23 mouse cellular contexts compared by ENCODE assay signal in the genomic region with DNA sequence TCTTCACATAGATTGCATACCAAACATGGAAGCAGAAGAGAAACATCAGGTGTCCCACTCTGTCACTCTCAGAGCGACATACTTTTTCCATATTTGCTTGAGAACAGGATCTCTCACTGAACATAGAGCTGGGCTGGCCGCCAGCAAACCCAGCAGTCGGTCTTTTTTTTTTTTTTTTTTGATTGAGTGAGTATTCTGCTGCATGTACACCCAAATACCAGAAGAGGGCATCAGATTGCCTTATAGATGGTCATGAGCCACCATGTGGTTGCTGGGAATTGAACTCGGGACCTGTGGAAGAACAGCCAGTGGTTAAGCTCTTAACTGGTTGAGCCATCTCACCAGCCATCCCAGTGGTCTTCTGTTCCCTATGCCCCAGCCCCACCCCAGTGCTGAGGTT. TPM values are rescaled to one million over a fixed set of nuclear protein-coding genes. Genes with fewer than 3 reads are reported as not detected.
DNase-seq lines count a peak whose midpoint lies in the region; ATAC-seq lines count a peak whose summit lies in the region.
"Had no signal": no experiment of that assay in that cellular context is flagged by ENCODE, and none has a peak within 500 bp of the region (broad histone marks: within the 10 kb centered on the region; RNA-seq: fewer than 3 reads in every experiment).

No protein-coding gene starts in this region.

- 54% methylated on average over 4 of the region's 4 CpGs for WGBS in embryonic facial prominence, embryonic 14.5 days
- WGBS in embryonic facial prominence, embryonic 10.5 days: 75% methylated on average over 4 of the region's 4 CpGs
- WGBS in hindbrain, embryonic 13.5 days: 83% methylated on average over 4 of the region's 4 CpGs

- ATAC-seq in embryonic facial prominence, embryonic 14.5 days (ENCODE audit: low read depth): no peak
- ATAC-seq in hindbrain, embryonic 13.5 days (ENCODE audit: low FRiP score): no peak
- ATAC-seq: liver, embryonic 12.5 days; midbrain, embryonic 13.5 days had no signal

- no peak overlapping the region for H3K4me3 ChIP-seq in embryonic facial prominence, embryonic 14.5 days (ENCODE audit: low read depth, low read length)
- H3K4me3 ChIP-seq in embryonic facial prominence, embryonic 10.5 days: no peak overlapping the region
- no peak overlapping the region for H3K4me3 ChIP-seq in hindbrain, embryonic 13.5 days
- H3K4me3 ChIP-seq: embryonic facial prominence, embryonic 13.5 days; liver, embryonic 12.5 days; midbrain, embryonic 13.5 days; neural tube, embryonic 15.5 days; stomach, embryonic 15.5 days had no signal

- no peaks in the 10 kb centered on the region for H3K27me3 ChIP-seq in embryonic facial prominence, embryonic 14.5 days (replicated peaks; ENCODE audit: control insufficient read depth, insufficient read depth, low read length)
- no peaks in the 10 kb centered on the region for H3K27me3 ChIP-seq in embryonic facial prominence, embryonic 10.5 days (replicated peaks; ENCODE audit: low read depth, poor library complexity, severe bottlenecking)
- no peaks in the 10 kb centered on the region for H3K27me3 ChIP-seq in hindbrain, embryonic 13.5 days
- H3K27me3 ChIP-seq: embryonic facial prominence, embryonic 13.5 days; liver, embryonic 12.5 days; midbrain, embryonic 13.5 days; neural tube, embryonic 15.5 days; stomach, embryonic 15.5 days had no signal

- H3K9me3 ChIP-seq in embryonic facial prominence, embryonic 14.5 days (ENCODE audit: control insufficient read depth, low read length): no peaks in the 10 kb centered on the region
- H3K9me3 ChIP-seq in embryonic facial prominence, embryonic 10.5 days: no peaks in the 10 kb centered on the region
- no peaks in the 10 kb centered on the region for H3K9me3 ChIP-seq in hindbrain, embryonic 13.5 days
- H3K9me3 ChIP-seq: embryonic facial prominence, embryonic 13.5 days; liver, embryonic 12.5 days; midbrain, embryonic 13.5 days; neural tube, embryonic 15.5 days; stomach, embryonic 15.5 days had no signal

- no peaks in the 10 kb centered on the region for H3K4me1 ChIP-seq in embryonic facial prominence, embryonic 14.5 days (ENCODE audit: control insufficient read depth, insufficient read depth, low read length)
- H3K4me1 ChIP-seq in embryonic facial prominence, embryonic 10.5 days: no peaks in the 10 kb centered on the region
- H3K4me1 ChIP-seq in hindbrain, embryonic 13.5 days (replicated peaks): no peaks in the 10 kb centered on the region
- H3K4me1 ChIP-seq: embryonic facial prominence, embryonic 13.5 days; liver, embryonic 12.5 days; midbrain, embryonic 13.5 days; neural tube, embryonic 15.5 days; stomach, embryonic 15.5 days had no signal

- no peak overlapping the region for H3K9ac ChIP-seq in embryonic facial prominence, embryonic 14.5 days (ENCODE audit: low read depth, low read length)
- no peak overlapping the region for H3K9ac ChIP-seq in hindbrain, embryonic 13.5 days
- H3K9ac ChIP-seq: embryonic facial prominence, embryonic 13.5 days; liver, embryonic 12.5 days; midbrain, embryonic 13.5 days; neural tube, embryonic 15.5 days; stomach, embryonic 15.5 days had no signal

- H3K27ac ChIP-seq in embryonic facial prominence, embryonic 14.5 days (replicated peaks; ENCODE audit: low read depth, low read length): no peak overlapping the region
- no peak overlapping the region for H3K27ac ChIP-seq in embryonic facial prominence, embryonic 10.5 days (replicated peaks)
- no peak overlapping the region for H3K27ac ChIP-seq in hindbrain, embryonic 13.5 days
- H3K27ac ChIP-seq: embryonic facial prominence, embryonic 13.5 days; liver, embryonic 12.5 days; midbrain, embryonic 13.5 days; neural tube, embryonic 15.5 days; stomach, embryonic 15.5 days had no signal

- intact Hi-C loops in left cerebral cortex, postnatal 4 days (cut with DNase I): no loop called here

- no peak overlapping the region for H3K4me2 ChIP-seq in embryonic facial prominence, embryonic 14.5 days (ENCODE audit: low read depth, low read length)
- H3K4me2 ChIP-seq in hindbrain, embryonic 13.5 days: no peak overlapping the region
- H3K4me2 ChIP-seq: embryonic facial prominence, embryonic 13.5 days; liver, embryonic 12.5 days; midbrain, embryonic 13.5 days; neural tube, embryonic 15.5 days; stomach, embryonic 15.5 days had no signal

- H3K36me3 ChIP-seq in embryonic facial prominence, embryonic 14.5 days (ENCODE audit: control insufficient read depth, insufficient read depth, low read length): no peaks in the 10 kb centered on the region
- H3K36me3 ChIP-seq in embryonic facial prominence, embryonic 10.5 days (replicated peaks): no peaks in the 10 kb centered on the region
- no peaks in the 10 kb centered on the region for H3K36me3 ChIP-seq in hindbrain, embryonic 13.5 days
- H3K36me3 ChIP-seq: embryonic facial prominence, embryonic 13.5 days; liver, embryonic 12.5 days; midbrain, embryonic 13.5 days; neural tube, embryonic 15.5 days; stomach, embryonic 15.5 days had no signal

- DNase-seq in embryonic facial prominence, embryonic 14.5 days (ENCODE audit: low spot score): peak; percentile 9
- no peak for DNase-seq in embryonic facial prominence, embryonic 10.5 days (ENCODE audit: low spot score)
- peak; percentile 19 for DNase-seq in left cerebral cortex, postnatal 4 days
- no peak for DNase-seq in left cerebral cortex, adult 18-20 months (ENCODE audit: low spot score in 2 of 2)
- DNase-seq in A20 (ENCODE audit: low read depth, low spot score): peak; percentile 47
- peak; percentile 58 for DNase-seq in R1 (ENCODE audit: low read depth, low spot score)
- DNase-seq in spleen, adult 12 weeks (ENCODE audit: low spot score): no peak
- DNase-seq: cerebellum, adult 9-11 months; heart, postnatal 4 days; kidney, adult 2 months; kidney, postnatal 25 days had no signal

RNA-seq across cellular contexts. Expression of a gene that starts 21.9 kb away (rescaled TPM):
- polyA plus RNA-seq in embryonic facial prominence, embryonic 14.5 days (2014; fragmentation: Nextera tagmentation; extraction: Ambion mirVana): 0.11 and 0.18 TPM in 2 replicates
- polyA plus RNA-seq in embryonic facial prominence, embryonic 10.5 days (2016; fragmentation: Nextera tagmentation; extraction: Ambion mirVana): 0.03 and 0.04 TPM in 2 replicates
- under 1 TPM; 0.32 to 0.58 TPM for total RNA-seq in left cerebral cortex, postnatal 4 days (2021)
- total RNA-seq in left cerebral cortex, adult 18-20 months (2021): under 1 TPM; 0.56 to 0.65 TPM
- polyA plus RNA-seq in hindbrain, embryonic 13.5 days (2015; fragmentation: Nextera tagmentation; extraction: Ambion mirVana): 0.13 and 0.22 TPM in 2 replicates
- total RNA-seq: gastrocnemius, adult 8-10 months; granulocyte monocyte progenitor cell, adult 5-6 weeks; megakaryocyte, adult 5-6 weeks had no signal
- polyA plus RNA-seq: limb, embryonic 11.5 days had no signal

RNA-seq across cellular contexts. Expression of a gene that starts 30.9 kb away (rescaled TPM):
- polyA plus RNA-seq in embryonic facial prominence, embryonic 14.5 days (2014; fragmentation: Nextera tagmentation; extraction: Ambion mirVana): 0.43 and 0.65 TPM in 2 replicates
- polyA plus RNA-seq in embryonic facial prominence, embryonic 10.5 days (2016; fragmentation: Nextera tagmentation; extraction: Ambion mirVana): 0.13 and 0.19 TPM in 2 replicates
- under 1 TPM in 1 of 2 experiments, not detected in 1; 0.14 TPM for total RNA-seq in left cerebral cortex, postnatal 4 days (2021)
- under 1 TPM in 1 of 2 experiments, not detected in 1; 0.16 TPM for total RNA-seq in left cerebral cortex, adult 18-20 months (2021)
- 0.04 TPM in 1 of 2 replicates, not detected in the other for polyA plus RNA-seq in hindbrain, embryonic 13.5 days (2015; fragmentation: Nextera tagmentation; extraction: Ambion mirVana)
- total RNA-seq: gastrocnemius, adult 8-10 months; granulocyte monocyte progenitor cell, adult 5-6 weeks; heart, postnatal 4 days; megakaryocyte, adult 5-6 weeks had no signal
- polyA plus RNA-seq: heart, embryonic 14.5 days; kidney, adult 2 months; limb, embryonic 11.5 days; liver, embryonic 12.5 days; stomach, embryonic 15.5 days; urinary bladder, adult 2 months had no signal

Comparison
In these comparisons a context has a peak if more than half of its experiments do, and no peak if none do; other contexts are left out.
1. DNase-seq: peak in embryonic facial prominence, embryonic 14.5 days (single experiment), left cerebral cortex, postnatal 4 days (single experiment), A20 (single experiment) and R1 (single experiment); none in embryonic facial prominence, embryonic 10.5 days (single experiment), left cerebral cortex, adult 18-20 months (0 of 2) and spleen, adult 12 weeks (single experiment).